30 mouse cellular contexts compared by ENCODE assay signal in the genomic region with DNA sequence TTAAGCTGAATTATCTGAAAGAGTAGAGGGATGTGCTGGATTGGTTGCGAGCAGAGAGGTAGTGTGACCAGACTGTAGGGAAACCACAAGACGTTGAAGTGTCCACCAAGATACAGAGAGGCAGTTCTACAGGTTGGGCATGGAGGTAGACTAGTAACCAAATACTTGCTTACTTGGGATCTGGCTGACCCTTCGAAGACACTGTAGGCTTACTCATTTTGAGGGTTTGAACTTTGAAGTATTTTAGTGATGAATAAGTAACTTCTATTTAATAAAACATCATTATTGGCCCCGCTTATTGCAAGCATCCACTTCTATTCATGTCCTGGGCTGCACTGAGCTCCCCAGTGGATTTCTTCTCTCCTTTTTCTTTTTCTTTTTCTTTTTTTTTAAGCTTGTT. TPM values are rescaled to one million over a fixed set of nuclear protein-coding genes. Genes with fewer than 3 reads are reported as not detected.
"Had no signal": no experiment of that assay in that cellular context is flagged by ENCODE, and none has a peak within 500 bp of the region (broad histone marks: within the 10 kb centered on the region; RNA-seq: fewer than 3 reads in every experiment).

No protein-coding gene starts in this region.

- H3K9me3 ChIP-seq: heart, embryonic 10.5 days; heart, embryonic 12.5 days; hindbrain, embryonic 10.5 days; hindbrain, embryonic 12.5 days; intestine, embryonic 15.5 days; kidney, embryonic 15.5 days; limb, embryonic 10.5 days; limb, embryonic 12.5 days; liver, embryonic 13.5 days; liver, embryonic 15.5 days had no signal

- H3K27ac ChIP-seq: gastrocnemius, adult 2 months; heart, embryonic 10.5 days; hindbrain, embryonic 10.5 days; hindbrain, embryonic 12.5 days; hindbrain, embryonic 14.5 days; intestine, embryonic 15.5 days; kidney, embryonic 15.5 days; kidney, postnatal 0 days; layer of hippocampus, adult 2 months; left cerebral cortex, adult 2 months; limb, embryonic 10.5 days; limb, embryonic 12.5 days; liver, embryonic 13.5 days; liver, embryonic 15.5 days had no signal

- ATAC-seq: hindbrain, embryonic 16.5 days; inflammation-experienced regulatory T-cells, adult 6 months; intestine, embryonic 15.5 days; intestine, postnatal 0 days had no signal

- H3K27me3 ChIP-seq: heart, embryonic 12.5 days; hindbrain, embryonic 12.5 days; intestine, embryonic 15.5 days; kidney, embryonic 15.5 days; limb, embryonic 12.5 days; liver, embryonic 13.5 days had no signal

- H3K4me2 ChIP-seq: heart, embryonic 12.5 days; hindbrain, embryonic 12.5 days; hindbrain, embryonic 14.5 days; intestine, embryonic 15.5 days; kidney, embryonic 15.5 days; limb, embryonic 12.5 days; liver, embryonic 11.5 days; liver, embryonic 13.5 days; liver, embryonic 15.5 days had no signal

- DNase-seq: gastrocnemius, adult 2 months; gastrocnemius, postnatal 10 days; gastrocnemius, postnatal 25 days; heart, adult 18-20 months; heart, postnatal 10 days; heart, postnatal 4 days; kidney, postnatal 14 days; kidney, postnatal 4 days; liver; liver, embryonic 13.5 days had no signal

- H3K4me1 ChIP-seq: heart, embryonic 12.5 days; intestine, embryonic 15.5 days had no signal

- H3K4me3 ChIP-seq: gastrocnemius, adult 2 months; heart, embryonic 10.5 days; heart, embryonic 12.5 days; hindbrain, embryonic 10.5 days; hindbrain, embryonic 12.5 days; intestine, embryonic 15.5 days; kidney, embryonic 15.5 days; layer of hippocampus, adult 2 months; left cerebral cortex, adult 2 months; limb, embryonic 10.5 days; limb, embryonic 12.5 days; liver, embryonic 13.5 days; liver, embryonic 15.5 days had no signal

- H3K36me3 ChIP-seq: heart, embryonic 10.5 days; heart, embryonic 12.5 days; intestine, embryonic 15.5 days; kidney, embryonic 15.5 days; limb, embryonic 10.5 days; limb, embryonic 12.5 days; liver, embryonic 13.5 days; liver, embryonic 15.5 days had no signal

- H3K9ac ChIP-seq: heart, embryonic 12.5 days; hindbrain, embryonic 12.5 days; hindbrain, embryonic 14.5 days; intestine, embryonic 15.5 days; kidney, embryonic 15.5 days; limb, embryonic 12.5 days; liver, embryonic 13.5 days; liver, embryonic 15.5 days had no signal

RNA-seq across cellular contexts. Expression of a gene that starts 7.3 kb away (rescaled TPM):
- total RNA-seq: gastrocnemius, adult 2 months; gastrocnemius, postnatal 25 days; granulocyte monocyte progenitor cell, adult 5-6 weeks; heart, adult 18-20 months; heart, adult 8-10 months; heart, postnatal 25 days had no signal
- polyA plus RNA-seq: inflammation-experienced regulatory T-cells, adult 6 months had no signal
